Mouse (Mus musculus): ENCODE results near the gene Klhl29.
A peak's percentile ranks its signal among the peaks of the same experiment; 100 is the strongest.

Klhl29 gene

DNA sequence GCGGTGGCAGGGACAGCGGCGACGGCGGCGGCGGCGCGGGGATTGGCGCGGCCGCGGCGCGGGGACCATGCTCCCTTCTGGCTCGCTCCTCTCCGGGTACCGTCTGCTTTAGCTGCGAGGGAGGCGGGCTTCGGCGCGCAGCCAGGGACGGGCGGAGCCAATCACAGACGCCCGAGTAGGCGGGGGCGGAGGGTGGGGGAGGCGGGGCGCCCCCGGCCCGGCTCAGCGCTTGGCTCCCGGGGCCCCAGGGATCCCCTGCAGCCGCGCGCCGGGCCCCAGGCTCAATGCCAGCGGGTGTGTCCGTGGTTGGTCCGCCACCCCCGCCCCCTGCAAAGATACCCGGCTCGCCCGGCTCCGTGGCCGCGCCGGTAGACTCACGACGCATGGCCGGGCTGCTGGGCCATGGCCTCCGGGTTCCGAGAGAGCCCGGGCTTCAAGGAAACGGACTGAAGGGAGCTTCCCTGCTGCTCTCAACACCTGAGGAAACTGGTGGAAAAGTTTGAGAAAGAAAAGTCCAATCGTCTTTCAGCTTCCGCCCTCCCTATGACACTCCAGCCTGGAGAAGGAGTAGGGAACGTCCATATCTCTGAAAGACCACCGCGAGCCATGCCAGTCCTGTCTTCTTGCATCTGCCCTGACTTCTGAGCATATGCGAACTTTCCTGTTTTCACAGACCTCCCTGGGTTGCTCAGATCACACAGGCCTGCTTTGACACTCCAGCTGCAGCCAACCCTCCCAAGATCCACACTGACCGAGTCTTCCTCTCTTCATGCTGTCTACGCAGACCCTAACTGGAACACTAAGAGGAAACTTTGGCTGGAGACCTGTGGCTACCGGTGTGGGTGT, at the start of gene Klhl29:
Gene Klhl29, minus strand, starts transcription at position 67 of the 846 bp plus-strand sequence.
- peak; percentile 97 to 98 for DNase-seq

DNA sequence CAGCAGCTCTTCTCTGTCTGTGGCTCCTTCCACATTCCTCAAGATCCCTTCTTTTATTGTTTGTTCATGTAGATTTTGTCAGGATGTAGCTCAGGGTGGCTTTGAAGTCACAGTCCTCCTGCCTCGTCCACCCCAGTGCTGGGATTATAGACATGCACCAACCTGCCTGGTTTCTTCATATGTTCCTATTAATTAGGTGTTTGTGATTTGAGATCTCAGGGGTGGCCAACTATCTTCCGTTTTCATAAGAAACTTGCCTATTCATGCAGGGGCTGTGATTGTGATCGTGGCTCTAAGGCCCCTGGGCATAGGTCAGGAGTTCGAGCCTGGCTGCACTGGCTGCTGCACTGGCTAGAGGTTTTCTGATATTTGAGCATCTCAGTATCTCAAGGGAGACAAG, 49.8 kb upstream of the Klhl29 start:
- no peak for DNase-seq

DNA sequence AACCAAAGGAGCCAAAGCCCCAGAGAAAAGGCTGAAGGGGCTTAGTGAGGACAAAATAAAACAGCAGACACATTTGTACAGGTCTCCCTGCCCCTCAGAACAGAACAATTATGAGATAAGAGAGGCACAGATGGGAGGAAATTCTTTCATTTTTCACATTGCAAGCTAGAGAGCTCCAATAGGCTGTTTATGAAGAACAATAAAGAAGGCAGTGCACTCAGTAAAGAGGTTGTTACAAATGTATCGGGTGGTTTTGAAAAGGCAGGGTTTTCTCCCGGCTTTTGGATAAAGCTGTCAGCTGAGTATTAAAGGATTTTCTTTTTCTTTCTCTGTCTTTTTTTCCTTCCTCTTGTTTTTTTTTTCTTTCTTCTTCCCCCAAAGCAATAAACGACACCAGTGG, 40.3 kb upstream of the Klhl29 start:
- DNase-seq: no peak

DNA sequence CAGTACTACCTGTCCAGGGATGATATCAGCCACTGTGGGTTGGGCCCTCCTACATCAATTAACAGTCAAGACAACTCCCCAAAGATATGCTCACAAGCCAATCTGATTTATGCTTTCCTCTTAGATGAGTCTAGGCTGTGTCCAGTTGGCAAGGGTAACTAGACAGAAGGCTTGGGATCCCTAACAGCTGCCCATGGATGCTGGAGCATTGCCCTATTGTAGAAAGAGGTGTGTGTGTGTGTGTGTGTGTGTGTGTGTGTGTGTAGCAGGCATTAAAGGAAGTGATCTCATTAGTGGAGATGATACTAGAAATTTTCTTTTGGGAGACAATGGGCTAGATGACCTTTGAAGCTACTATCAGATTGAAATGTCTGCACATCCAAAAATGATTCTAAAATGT, 38.5 kb upstream of the Klhl29 start:
- peak; percentile 60 to 75 for DNase-seq

DNA sequence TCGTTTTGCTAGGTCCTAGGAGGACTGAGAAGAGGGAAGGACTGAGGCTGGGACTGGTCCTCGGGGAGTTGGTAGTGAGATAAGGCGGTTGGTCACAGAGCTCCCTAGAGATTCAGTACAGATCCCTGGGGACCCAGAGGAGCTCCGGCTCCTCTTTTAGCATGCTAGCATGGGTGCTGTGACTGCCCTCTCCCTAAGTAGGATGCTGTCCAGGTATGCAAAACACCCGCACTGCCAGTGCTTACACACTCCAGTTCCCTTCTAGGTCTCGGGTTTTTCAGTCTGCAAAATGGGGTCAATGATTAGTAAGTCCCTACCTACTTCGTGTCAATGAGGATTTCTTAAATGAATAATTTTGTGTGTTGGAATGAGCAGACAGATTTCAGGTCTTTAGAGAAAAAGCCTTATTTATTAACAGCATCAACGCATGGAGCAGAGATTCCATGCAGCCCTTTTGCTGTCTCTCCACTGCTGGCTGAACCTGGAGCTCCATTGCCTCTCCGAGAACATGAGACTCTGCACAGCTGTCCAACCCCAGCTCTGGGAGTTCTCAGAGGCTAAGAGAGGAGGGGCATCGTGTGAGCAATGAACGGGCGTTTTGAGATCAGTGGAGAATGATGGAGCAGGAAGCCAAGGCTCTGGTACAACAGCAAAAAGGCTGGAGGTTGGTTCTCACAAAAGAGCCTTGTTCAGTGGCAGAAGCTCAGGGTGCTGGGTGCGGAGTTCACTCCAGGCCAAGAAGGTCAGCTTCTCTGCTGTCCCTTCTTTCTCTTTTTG, 36.5 kb upstream of the Klhl29 start:
- no peak for DNase-seq

DNA sequence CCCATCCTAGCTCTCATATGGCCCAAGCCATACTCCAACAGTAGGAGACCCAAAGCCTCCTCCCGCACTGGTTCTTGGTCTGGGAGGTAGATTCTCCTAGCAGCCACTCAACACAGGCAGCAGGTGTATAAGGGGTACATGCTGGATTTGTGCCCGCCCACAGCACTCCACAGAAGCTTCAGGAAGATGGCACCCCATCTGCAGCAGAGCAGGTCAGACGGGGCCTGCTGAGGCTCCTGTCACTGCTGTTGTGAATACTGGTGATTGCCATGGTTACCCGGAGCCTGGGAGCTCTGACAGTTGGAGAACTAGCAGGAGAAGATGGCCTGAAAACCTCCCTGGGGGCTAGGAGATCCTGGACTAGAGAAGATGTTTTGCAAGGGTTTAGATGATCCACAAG, 35.9 kb upstream of the Klhl29 start:
- peak; percentile 58 to 70 for DNase-seq

DNA sequence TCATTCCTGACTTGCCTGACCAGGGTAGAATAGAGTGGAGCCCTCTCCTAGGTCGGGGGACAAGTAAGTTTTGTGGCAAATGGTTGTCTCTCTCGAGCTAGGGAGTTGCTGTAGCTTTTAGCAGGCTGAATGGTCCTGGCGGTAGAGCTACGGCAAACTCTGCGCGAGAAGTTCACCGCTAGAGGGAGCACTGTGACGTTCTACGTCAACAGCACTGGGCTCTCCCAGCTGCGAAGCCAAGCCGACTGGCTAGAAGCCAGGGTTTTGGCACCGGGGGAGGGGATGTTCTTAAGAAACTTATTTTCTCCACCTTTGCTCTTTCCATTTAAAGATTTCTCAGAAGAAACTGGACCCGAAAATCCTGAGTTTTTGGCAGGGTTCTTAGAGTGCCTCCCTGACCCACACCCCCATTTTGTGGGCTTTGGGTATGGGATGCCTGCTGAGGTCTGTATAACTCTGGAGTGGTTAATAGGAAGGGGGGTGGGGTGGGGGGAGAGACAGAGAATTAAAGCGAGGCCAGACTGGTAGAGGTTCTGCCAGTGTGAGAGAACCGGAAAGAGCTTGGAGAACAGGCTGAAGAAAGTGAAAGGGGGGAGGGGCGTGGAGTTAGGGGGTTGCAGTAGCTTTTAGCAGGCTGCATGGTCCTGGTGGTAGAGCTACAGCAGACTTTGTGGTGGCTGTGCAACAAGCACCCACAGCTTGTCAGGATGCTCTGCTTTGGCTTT, 35.1 kb upstream of the Klhl29 start:
- peak; percentile 97 to 98 for DNase-seq

DNA sequence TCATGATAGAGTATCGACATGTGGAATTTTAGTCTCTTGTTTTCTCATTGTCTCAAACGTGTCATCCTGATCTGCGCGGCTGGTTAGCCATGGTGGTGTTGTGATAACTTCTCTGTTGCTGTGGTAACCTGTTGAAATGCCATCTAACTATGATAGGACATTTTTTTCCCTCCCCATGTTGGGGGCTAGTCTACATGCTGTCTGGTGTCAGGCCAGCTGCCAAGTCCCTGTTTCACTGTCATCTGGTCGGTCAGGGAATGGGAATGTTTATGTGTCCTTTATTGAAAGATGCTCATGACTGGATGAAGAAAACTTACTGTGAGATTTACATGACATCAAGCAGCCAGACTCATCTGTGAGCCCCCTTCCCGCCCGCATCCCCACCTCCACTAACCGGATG, 31.7 kb upstream of the Klhl29 start:
- DNase-seq: peak in 1 of 2 experiments; percentile 29

DNA sequence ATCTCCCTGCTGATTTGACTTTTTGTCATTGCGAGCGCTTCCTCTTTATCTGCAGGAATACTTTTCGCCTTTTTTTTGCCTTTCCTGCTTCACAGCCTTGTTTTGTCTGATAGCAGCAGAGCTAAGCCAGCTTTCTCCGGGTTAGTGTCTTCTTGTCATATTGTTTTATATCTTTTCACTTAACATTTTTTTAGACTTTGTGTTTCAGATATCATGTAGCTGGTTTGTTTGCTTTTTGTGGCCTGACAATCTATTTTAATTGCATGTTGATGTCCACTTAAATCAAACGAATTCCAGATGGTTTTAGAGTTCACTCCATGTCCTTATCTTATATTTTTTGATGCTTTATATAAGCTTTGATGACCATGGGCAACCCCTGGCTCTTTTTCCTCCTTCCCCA, 21.9 kb upstream of the Klhl29 start:
- DNase-seq: no peak

DNA sequence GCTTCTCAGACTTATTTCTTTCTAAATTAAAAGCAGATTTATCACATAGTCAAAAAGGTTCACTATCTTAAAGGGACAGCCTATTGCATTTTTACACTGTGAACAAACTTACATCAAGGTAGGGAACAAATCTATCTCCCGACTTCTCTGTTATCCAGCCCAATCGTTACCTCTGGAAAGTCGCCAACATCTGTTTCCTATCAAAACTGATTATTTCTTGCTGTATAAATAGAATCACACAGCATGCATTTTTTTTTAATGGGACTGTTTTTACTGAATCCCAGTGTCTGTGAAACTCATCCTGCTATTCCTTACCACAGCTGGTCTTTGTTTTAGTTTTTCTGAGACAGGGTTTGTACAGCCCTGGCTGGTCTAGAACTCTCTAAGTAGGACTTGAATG, 19.7 kb upstream of the Klhl29 start:
- no peak for DNase-seq

DNA sequence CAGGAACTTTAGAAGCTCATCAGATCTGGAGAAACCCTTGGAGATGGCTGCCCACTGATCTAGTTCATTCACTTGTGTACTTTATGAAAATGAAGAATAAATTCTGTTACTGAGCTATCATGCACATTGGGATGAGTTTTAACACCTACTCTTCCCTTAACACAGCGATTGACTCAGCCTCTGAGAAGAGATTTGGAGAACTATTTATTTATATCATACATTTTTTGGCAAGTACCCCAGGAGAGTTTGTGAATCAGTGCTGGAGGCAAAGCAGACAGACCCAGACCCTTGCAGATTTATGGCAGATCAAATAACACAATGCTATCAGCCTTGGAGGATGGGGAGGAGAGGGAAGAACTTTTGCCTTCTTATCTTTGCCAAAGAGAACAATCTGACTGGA, 11.6 kb upstream of the Klhl29 start:
- DNase-seq: no peak

DNA sequence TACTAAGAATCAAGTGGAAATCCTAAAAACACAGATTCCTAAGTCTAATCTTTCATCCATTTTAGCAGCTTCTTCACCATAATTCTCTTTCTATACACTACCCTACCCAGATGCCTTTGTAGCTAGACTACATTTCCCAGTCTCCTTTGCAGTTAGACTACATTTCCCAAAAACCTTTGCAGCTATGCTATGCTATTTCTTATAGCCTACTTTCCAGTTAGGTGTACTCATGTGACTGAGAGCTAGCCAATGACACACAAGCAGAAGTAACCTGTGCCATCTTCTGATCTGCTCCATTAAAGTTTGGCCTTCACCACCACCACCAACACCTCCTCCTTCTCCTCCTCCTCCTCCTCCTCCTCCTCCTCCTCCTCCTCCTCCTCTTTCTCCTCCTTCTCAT, 11.2 kb upstream of the Klhl29 start:
- no peak for DNase-seq

DNA sequence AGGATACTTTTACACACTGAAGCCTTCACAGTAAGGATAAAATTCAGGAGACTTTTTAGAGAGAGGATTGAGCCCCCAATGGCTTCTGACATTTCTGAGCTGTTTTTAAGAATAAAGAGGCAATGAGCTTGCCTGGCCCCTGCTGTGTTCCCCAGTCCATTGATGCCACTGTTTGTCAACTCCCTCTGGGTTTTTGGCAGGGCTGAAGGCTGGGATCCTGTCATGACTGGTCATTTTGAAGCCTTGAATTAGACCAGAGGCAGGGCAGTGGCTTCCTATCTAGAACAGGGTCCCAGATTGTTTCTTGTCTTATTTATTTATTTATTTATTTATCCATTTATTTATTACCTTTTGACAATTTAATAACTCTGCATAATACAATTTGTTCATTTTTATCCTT, 6.2 kb upstream of the Klhl29 start:
- DNase-seq: peak; percentile 42

DNA sequence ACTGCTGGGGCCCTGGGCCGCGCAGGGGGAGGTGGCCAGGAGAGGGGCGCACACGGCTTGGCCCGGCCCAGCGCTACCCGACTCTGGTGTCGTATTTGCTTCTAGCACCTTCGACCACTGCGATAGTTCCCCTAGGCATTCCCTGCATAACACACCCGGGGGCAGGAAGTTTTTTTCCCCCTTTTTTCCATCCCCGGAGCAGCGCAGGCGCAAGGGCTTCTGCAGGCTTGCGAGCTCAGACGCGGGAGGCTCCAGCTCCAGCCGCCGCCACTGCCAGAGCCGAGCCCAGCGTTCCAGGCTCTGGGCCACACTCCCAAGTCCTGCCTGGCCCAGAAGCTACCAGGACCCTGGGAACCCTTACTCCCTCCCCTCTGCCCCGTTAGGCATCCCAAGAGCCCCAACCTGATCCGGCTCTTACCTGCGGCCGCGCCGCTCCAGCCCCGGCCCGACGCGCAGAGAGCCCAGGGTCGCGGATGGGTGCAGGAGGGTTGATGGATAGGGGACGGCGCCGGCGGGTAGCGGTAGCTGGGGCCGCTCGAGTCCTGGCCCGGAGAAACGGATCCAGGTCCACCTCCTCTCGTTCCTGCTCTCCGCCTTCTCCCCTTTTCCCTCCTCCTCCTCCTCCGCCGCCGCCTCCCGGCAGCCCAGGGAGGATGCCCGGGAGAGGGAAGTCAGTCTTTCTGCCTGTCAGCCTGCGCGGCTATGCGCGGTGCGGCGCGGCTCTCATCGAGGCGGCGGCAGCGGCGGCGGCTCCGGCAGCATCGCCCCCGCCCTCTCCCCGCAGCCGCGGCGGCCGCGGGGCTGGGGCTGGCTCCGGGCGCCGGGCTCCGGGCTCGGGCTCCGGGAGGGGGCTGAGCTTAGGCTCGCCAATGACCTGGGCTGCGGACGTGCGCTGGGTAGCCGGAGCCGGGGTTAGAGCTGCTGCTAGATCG, 532 bp downstream of the Klhl29 start:
- peak; percentile 71 for DNase-seq

DNA sequence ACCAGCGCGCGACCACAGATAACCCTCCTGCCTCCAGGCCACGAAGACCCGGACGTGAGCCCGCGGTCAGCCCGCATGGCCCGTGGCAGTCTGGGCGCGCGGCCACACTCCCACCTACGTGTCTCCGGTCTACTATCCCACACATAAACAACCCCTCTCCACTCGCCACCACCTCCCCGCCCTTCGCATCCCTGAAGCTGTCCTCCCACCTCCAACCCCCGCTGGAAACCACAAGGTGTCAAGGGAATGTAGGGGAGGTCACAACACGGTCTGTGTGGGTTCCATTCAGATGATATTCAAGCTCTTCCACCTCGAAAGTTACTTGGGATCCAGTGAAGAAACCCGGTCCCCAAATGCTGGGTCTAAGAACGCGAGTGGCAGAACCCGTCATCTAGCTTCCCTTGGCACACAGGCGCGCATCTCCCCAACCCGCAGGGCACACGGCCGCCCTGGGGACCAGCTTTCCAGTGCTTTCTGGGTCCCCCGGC, 1.2 kb downstream of the Klhl29 start:
- DNase-seq: peak; percentile 75 to 78

DNA sequence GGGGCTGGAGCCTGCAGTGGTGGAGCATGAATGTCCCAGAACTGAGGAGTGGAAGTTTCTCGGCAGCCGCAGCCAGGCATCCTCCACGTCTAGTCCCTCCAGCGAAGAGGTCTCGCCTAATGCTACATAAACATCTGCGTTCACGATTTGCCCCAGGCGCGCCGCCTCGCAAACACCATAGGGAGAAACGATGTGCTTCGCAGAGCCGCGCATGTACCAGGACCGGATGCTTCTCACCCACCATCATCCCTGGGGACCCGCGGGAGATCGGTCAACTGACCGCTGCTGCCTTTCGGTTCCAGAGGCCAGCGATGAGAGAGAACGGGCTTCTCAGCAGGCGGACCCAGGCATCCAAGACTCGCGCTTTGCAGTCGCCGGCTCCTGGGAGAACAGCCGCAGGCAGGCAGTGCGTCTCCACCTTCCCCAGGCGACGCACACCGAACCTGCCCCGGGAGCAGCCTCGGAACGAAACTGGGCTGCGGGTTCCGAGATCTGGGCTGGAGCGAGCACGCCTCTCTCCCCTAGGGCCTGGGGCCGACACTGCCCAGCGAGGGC, 1.8 kb downstream of the Klhl29 start:
- peak; percentile 64 to 67 for DNase-seq

DNA sequence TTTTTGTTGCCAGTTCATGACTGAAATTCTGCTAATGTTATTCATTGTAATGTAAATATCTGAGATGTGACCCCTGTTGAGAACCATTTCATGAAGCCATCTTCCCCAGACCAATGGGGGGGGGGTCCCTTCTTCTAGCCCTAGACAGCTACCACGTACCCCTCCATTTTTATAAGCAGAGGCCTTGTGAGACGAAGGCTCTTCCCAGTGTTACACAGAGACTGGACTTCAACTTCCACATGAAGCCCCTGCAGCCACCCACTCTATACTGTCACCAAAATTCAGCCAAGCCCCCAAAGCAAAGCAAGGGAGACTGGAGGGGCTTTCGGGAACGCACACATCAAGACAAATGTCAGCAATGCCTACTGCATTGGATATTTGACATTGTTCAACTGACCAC, 6.1 kb downstream of the Klhl29 start:
- DNase-seq: no peak

DNA sequence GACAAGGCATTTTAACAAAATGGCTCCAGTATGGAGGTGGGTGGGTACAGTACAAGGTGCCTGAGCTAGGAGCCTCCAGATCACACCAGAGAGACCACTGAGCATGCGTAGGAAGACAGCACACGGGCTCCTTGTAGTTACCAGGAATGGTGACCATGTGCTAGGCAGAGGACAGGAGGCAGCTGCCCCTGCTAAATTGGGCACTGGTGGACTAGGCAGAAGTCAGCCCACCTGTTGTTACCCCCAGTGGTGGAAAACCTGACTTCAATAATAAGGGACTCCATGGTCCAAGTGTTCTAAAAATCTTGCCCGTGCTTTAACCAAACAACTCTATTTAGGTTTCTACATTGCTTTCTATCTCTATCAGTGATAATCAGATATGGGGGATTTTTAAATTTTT, 10.6 kb downstream of the Klhl29 start:
- DNase-seq: no peak

DNA sequence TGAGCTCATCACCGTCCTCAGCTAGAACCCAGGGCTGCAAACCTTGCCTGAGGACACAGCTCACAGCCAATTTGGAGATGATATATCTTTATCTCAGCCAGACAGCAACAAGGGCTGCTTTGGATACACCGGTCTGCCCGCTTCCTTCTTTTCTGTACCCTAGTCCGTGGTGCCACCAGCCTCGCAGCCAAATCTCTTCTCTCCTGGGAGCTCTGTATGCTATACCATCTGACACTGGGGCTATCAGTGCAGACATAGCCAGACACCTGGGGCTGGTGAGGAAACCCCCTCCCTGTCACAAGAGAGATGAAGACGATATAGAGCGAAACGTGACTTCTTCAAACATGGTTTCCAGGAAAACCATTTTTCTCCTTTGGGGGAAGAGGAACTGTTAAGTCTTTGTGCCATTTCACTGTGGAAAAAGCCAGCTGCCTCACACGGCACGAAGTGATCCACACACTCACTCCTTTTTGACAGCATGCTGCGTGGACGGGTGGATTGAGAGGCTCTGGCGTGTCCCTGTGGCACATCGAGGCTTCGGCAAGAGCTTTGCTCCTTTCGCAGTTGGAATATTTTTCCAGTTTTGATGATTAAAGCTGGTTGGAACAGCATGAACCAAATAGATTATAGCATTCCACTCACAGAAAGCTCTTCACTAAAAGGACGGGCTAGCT, 11.4 kb downstream of the Klhl29 start:
- DNase-seq: peak in 1 of 2 experiments; percentile 46

DNA sequence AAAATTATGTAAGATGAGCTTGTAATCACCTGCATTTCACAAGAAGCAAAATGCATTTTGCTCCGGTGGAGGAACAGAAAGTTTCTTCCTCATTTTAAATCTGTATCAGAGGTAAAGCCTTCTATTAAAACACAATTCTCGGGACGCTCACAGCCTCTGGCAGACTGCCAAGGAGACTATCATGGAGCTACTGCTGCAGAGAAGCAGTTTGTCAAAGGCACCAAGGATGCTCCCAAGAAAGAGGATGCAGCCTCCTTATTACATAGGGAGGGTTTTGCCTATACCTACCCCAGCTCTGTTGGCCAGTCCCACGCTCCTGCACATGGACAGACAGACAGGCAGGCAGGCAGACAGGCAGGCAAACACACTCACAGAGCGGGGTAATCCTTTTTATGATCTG, 16.4 kb downstream of the Klhl29 start:
- peak; percentile 77 for DNase-seq

DNA sequence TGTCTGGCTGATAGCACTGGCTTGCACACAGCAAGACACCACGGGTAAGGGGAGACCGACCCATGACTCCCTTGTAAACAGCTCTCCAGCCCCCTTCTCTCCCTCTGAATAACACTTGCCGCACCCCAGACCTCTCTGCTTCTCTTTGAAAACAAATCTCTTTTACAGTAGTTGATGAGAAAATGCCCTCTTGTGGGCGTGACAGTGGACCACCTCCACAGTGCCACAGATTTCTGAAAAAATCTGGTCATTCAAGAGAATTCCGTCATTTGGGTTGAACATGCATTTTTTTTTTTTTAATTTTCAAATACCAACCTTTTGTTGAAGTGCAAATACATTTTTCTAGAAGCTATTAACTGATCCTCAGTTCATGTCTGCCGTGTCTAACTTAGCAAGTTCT, 17.0 kb downstream of the Klhl29 start:
- DNase-seq: peak; percentile 34 to 40

All from cerebellum, postnatal 14 days (tissue).